Mouse (Mus musculus) megakaryocyte-erythroid progenitor cell, adult 5 weeks (primary cell): ENCODE measurements around the gene Olfr371. TPM values are rescaled to one million over a fixed set of nuclear protein-coding genes. Genes with fewer than 3 reads are reported as not detected.

Experiments used
- polyA plus RNA-seq: library from polyadenylated mRNA; stranded (reverse); fragments of >175 nt; gene quantifications from 2 replicates; pipeline ENCODE4 v1.2.3, GENCODE M21; 2012

Olfr371 gene
- not detected in 2 replicates for polyA plus RNA-seq

DNA sequence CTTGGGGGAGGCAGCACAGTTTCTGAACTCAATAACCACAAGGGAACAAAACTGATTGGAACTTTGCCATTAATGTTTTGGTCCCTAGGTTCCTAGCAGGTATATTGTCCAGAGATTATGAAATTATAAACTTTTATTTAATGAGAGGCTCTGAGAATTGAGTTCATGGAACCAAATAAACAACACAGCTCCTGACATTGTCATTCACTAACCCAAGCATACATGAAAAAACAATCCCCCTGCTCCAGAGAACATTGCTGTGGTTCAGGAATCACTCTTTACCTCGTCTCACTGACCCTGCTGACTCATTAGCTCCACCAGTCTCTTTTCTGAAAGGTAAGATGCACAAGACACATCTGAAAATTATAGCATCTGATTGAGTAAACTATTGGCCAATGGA lies at the start of gene Olfr371:
Gene Olfr371 (plus strand): TSS at position 301 of the 400 bp plus-strand sequence.

Other genes with a start within 250 kb of the Olfr371 start
- 1,314 and 1,326 TPM in 2 replicates for gene Junb, start 247.3 kb upstream of the Olfr371 start, polyA plus RNA-seq
- gene Hook2, start 235.4 kb upstream of the Olfr371 start, polyA plus RNA-seq = 22.8 and 26.7 TPM in 2 replicates
- 0.02 TPM in 1 of 2 replicates, not detected in the other for gene Best2, start 211.5 kb upstream of the Olfr371 start, polyA plus RNA-seq
- gene Asna1, start 200.7 kb upstream of the Olfr371 start, polyA plus RNA-seq = 87.9 and 91.1 TPM in 2 replicates
- gene Trir, start 199.2 kb upstream of the Olfr371 start, polyA plus RNA-seq = 350 and 408 TPM in 2 replicates
- 11.7 and 13.9 TPM in 2 replicates for gene Tnpo2, start 189.1 kb upstream of the Olfr371 start, polyA plus RNA-seq
- 19.4 and 20.4 TPM in 2 replicates for gene Fbxw9, start 165.9 kb upstream of the Olfr371 start, polyA plus RNA-seq
- gene Gm5741, start 158.0 kb upstream of the Olfr371 start, polyA plus RNA-seq = 0.30 and 0.79 TPM in 2 replicates
- 45.6 and 47.8 TPM in 2 replicates for gene Dhps, start 154.2 kb upstream of the Olfr371 start, polyA plus RNA-seq
- 15.9 and 19.7 TPM in 2 replicates for gene Wdr83os, start 145.2 kb upstream of the Olfr371 start, polyA plus RNA-seq
- gene Wdr83, start 144.7 kb upstream of the Olfr371 start, polyA plus RNA-seq = 28.6 and 36.6 TPM in 2 replicates
- 34.4 and 41.1 TPM in 2 replicates for gene Man2b1, start 142.7 kb upstream of the Olfr371 start, polyA plus RNA-seq
- not detected in 2 replicates for gene Zfp791, start 102.9 kb upstream of the Olfr371 start, polyA plus RNA-seq
- gene Cks1brt, start 74.1 kb upstream of the Olfr371 start, polyA plus RNA-seq = not detected in 2 replicates
- 24.5 and 26.9 TPM in 2 replicates for gene Orc6, start 73.6 kb downstream of the Olfr371 start, polyA plus RNA-seq
- 3.2 and 3.8 TPM in 2 replicates for gene Vps35, start 73.8 kb downstream of the Olfr371 start, polyA plus RNA-seq
- 5.5 and 7.3 TPM in 2 replicates for gene Mylk3, start 160.4 kb downstream of the Olfr371 start, polyA plus RNA-seq
- 74.2 and 81.1 TPM in 2 replicates for gene 4921524J17Rik, start 206.8 kb downstream of the Olfr371 start, polyA plus RNA-seq